Mouse (Mus musculus): ENCODE data around the gene Slc25a47.
A peak's percentile ranks its signal among the peaks of the same experiment; 100 is the strongest.

Slc25a47 gene

GRCm38 (mm10) chr12:108835840-108836409 is at the start of gene Slc25a47, which contains the start of gene Slc25a29:
Slc25a47 (plus strand) TSS chr12:108836046.
Slc25a29 (minus strand) TSS chr12:108835883.
- peak; percentile 99 for DNase-seq

GRCm38 (mm10) chr12:108787329-108787728 is 48.5 kb upstream of the Slc25a47 start:
- no peak for DNase-seq

- DNase-seq, result peak; percentile 91
Observed at GRCm38 (mm10) chr12:108792152-108792545, 43.7 kb upstream of the Slc25a47 start.

- peak; percentile 99 to 100 for DNase-seq
Observed at GRCm38 (mm10) chr12:108792546-108793452, 43.0 kb upstream of the Slc25a47 start, which contains the start of gene Yy1. Yy1 (plus strand) TSS chr12:108792973.

- peak; percentile 58 to 62 for DNase-seq
Observed at GRCm38 (mm10) chr12:108793453-108793941, 42.3 kb upstream of the Slc25a47 start.

GRCm38 (mm10) chr12:108794078-108794711 is 41.7 kb upstream of the Slc25a47 start:
- peak; percentile 92 to 94 for DNase-seq

- no peak for DNase-seq
Observed at GRCm38 (mm10) chr12:108794979-108795537, 40.8 kb upstream of the Slc25a47 start.

GRCm38 (mm10) chr12:108801613-108802012 is 34.2 kb upstream of the Slc25a47 start:
- DNase-seq, result no peak

GRCm38 (mm10) chr12:108804388-108804787 is 31.5 kb upstream of the Slc25a47 start:
- DNase-seq, result no peak

GRCm38 (mm10) chr12:108808465-108808864 is 27.4 kb upstream of the Slc25a47 start:
- DNase-seq, result peak in 1 of 2 experiments; percentile 20

- DNase-seq, result no peak
Observed at GRCm38 (mm10) chr12:108809771-108810170, 26.1 kb upstream of the Slc25a47 start.

GRCm38 (mm10) chr12:108810309-108810708 is 25.5 kb upstream of the Slc25a47 start:
- no peak for DNase-seq

- peak in 1 of 2 experiments; percentile 34 for DNase-seq
Observed at GRCm38 (mm10) chr12:108811133-108811532, 24.7 kb upstream of the Slc25a47 start.

GRCm38 (mm10) chr12:108812463-108812862 is 23.4 kb upstream of the Slc25a47 start:
- no peak for DNase-seq

GRCm38 (mm10) chr12:108814470-108814869 is 21.4 kb upstream of the Slc25a47 start:
- DNase-seq, result no peak

GRCm38 (mm10) chr12:108816569-108816968 is 19.3 kb upstream of the Slc25a47 start:
- DNase-seq, result no peak

GRCm38 (mm10) chr12:108820461-108820860 is 15.4 kb upstream of the Slc25a47 start:
- peak in 1 of 2 experiments; percentile 22 for DNase-seq

GRCm38 (mm10) chr12:108823036-108823435 is 12.8 kb upstream of the Slc25a47 start:
- peak in 1 of 2 experiments; percentile 13 for DNase-seq

GRCm38 (mm10) chr12:108824225-108824874 is 11.5 kb upstream of the Slc25a47 start:
- no peak for DNase-seq

- DNase-seq, result peak; percentile 56 to 68
Observed at GRCm38 (mm10) chr12:108825561-108826224, 10.2 kb upstream of the Slc25a47 start.

- peak; percentile 89 to 90 for DNase-seq
Observed at GRCm38 (mm10) chr12:108826282-108826957, 9.4 kb upstream of the Slc25a47 start.

Measured in cerebellum, postnatal 10 days (tissue).